Mouse (Mus musculus) midbrain, postnatal 0 days (tissue): ENCODE results near the gene Bmp2. TPM values are rescaled to one million over a fixed set of nuclear protein-coding genes. Genes with fewer than 3 reads are reported as not detected.

Experiments used
- ATAC-seq: fragments of 200-750 bp; cut with Nextera tagmentation; 2 replicates; pipeline ENCODE4 v1.8.0; 2017; ENCODE audit warnings: moderate number of reproducible peaks, mild to moderate bottlenecking, moderate TSS enrichment, moderate library complexity; ENCODE audit not compliant: low FRiP score
- DNase-seq: peaks from one replicate; pipeline ENCODE4 v3.0.0-alpha.2; 2015; ENCODE audit warnings: low spot score
- H3K27ac ChIP-seq: fragments of 300-500 bp; sonication (generic); 2 replicates; pipeline ENCODE4 v1.5.1; 2014; ENCODE audit warnings: low read depth, mild to moderate bottlenecking, low read length, mixed read lengths
- H3K27me3 ChIP-seq: fragments of 300-500 bp; sonication (generic); 2 replicates; pipeline ENCODE4 v1.6.1; 2014; ENCODE audit warnings: low read length, control low read depth, mixed read lengths; ENCODE audit not compliant: insufficient read depth
- H3K36me3 ChIP-seq: fragments of 300-500 bp; sonication (generic); 2 replicates; pipeline ENCODE4 v1.6.1; 2014; ENCODE audit warnings: low read length, control low read depth, mixed read lengths; ENCODE audit not compliant: insufficient read depth
- H3K4me1 ChIP-seq: fragments of 300-500 bp; sonication (generic); 2 replicates; pipeline ENCODE4 v1.6.1; 2014; ENCODE audit warnings: mild to moderate bottlenecking, control low read depth, antibody characterized with exemption, low read length, mixed read lengths; ENCODE audit not compliant: insufficient read depth
- H3K4me2 ChIP-seq: fragments of 300-500 bp; sonication (generic); 2 replicates; pipeline ENCODE4 v1.6.1; 2014; ENCODE audit warnings: low read depth, mild to moderate bottlenecking, low read length, mixed read lengths; ENCODE audit not compliant: poor library complexity, severe bottlenecking
- H3K4me3 ChIP-seq: fragments of 300-500 bp; sonication (generic); 2 replicates; pipeline ENCODE4 v1.5.1; 2014; ENCODE audit warnings: low read depth, mild to moderate bottlenecking, low read length, moderate library complexity
- H3K9ac ChIP-seq: fragments of 300-500 bp; sonication (generic); replicated peaks from 2 replicates; pipeline ENCODE4 v1.6.1; 2014; ENCODE audit warnings: mild to moderate bottlenecking, low read length, moderate library complexity, mixed read lengths; ENCODE audit not compliant: poor library complexity, severe bottlenecking
- H3K9me3 ChIP-seq: fragments of 300-500 bp; sonication (generic); 2 replicates; pipeline ENCODE4 v1.6.1; 2016; ENCODE audit warnings: low read length, control low read depth
- CTCF ChIP-seq: IDR thresholded peaks from 2 replicates; pipeline ENCODE4 v1.5.1; 2016; ENCODE audit warnings: antibody characterized with exemption, mild to moderate bottlenecking
- WGBS: fragments of 180-500 bp; shearing (Covaris S2); extraction: QIAGEN DNeasy Blood & Tissue Kit; methylation state at CpG from one replicate; pipeline ENCODE4 v1.1.7; 2014; 5-methylcytosine and 5-hydroxymethylcytosine counted together
- microRNA-seq: library from miRNA; unstranded; fragments of <30 nt; microRNA quantifications from one replicate; pipeline ENCODE4, GENCODE M21; 2016; ENCODE audit warnings: borderline number of aligned reads
- polyA plus RNA-seq: library from polyadenylated mRNA; unstranded; fragments of >200 nt; fragmentation: Nextera tagmentation; extraction: Ambion mirVana; gene quantifications from 2 replicates; pipeline ENCODE4 v1.2.1, GENCODE M21; 2015
- total RNA-seq: library from RNA; depleted of rRNA; stranded (reverse); fragments of >200 nt; gene quantifications from 2 replicates; pipeline ENCODE4 v1.2.3, GENCODE M21; 2014

Gene Bmp2
- total and polyA plus RNA-seq, 2 experiments from 2014 or later: 3.6 to 4.0 TPM

- Histone ChIP-seq H3K4me2 (no peak overlapping the region), H3K27ac (no peak overlapping the region), H3K9ac (no peak overlapping the region), H3K9me3 (no peaks in the 10 kb centered on the region), H3K4me1 (no peaks in the 10 kb centered on the region; the same call in 1 of the 2 replicates), H3K4me3 (no peak overlapping the region), H3K36me3 (no peaks in the 10 kb centered on the region), H3K27me3 (no peaks in the 10 kb centered on the region)
- WGBS: 57% methylated on average over 12 of the region's 12 CpGs
- no peak for TF ChIP-seq CTCF
- ATAC-seq (no peak), DNase-seq (no peak)
Measured at GRCm38 (mm10) chr2:133591562-133592255, 39.8 kb downstream of the Bmp2 start.

Small RNA genes lying within 50 kb of the gene (microRNA-seq; reads per million reads assigned to microRNA genes)
- not detected for gene Mir3090
